Mouse (Mus musculus) stomach, embryonic 14.5 days (tissue): ENCODE results near the gene Sgtb. TPM values are rescaled to one million over a fixed set of nuclear protein-coding genes. Genes with fewer than 3 reads are reported as not detected.

Experiments
- ATAC-seq: fragments of 200-750 bp; cut with Nextera tagmentation; 2 replicates; pipeline ENCODE4 v1.8.0; 2017; ENCODE audit warnings: low read depth, moderate TSS enrichment; ENCODE audit not compliant: insufficient number of reproducible peaks, insufficient read depth, low FRiP score
- H3K27ac ChIP-seq: fragments of 300-500 bp; sonication (generic); 2 replicates; pipeline ENCODE4 v1.5.1; 2014; ENCODE audit warnings: mild to moderate bottlenecking, low read length, moderate library complexity, mixed read lengths
- H3K27me3 ChIP-seq: fragments of 300-500 bp; sonication (generic); 2 replicates; pipeline ENCODE4 v1.6.1; 2014; ENCODE audit warnings: low read length, control low read depth, mixed read lengths; ENCODE audit not compliant: control insufficient read depth, insufficient read depth
- H3K36me3 ChIP-seq: fragments of 300-500 bp; sonication (generic); 2 replicates; pipeline ENCODE4 v1.6.1; 2014; ENCODE audit warnings: mild to moderate bottlenecking, control low read depth, low read length, moderate library complexity, mixed read lengths; ENCODE audit not compliant: control insufficient read depth, insufficient read depth
- H3K4me1 ChIP-seq: fragments of 300-500 bp; sonication (generic); 2 replicates; pipeline ENCODE4 v1.6.1; 2014; ENCODE audit warnings: low read length, control low read depth, mixed read lengths; ENCODE audit not compliant: control insufficient read depth, insufficient read depth
- H3K4me2 ChIP-seq: fragments of 300-500 bp; sonication (generic); replicated peaks from 2 replicates; pipeline ENCODE4 v1.6.1; 2014; ENCODE audit warnings: low read depth, low read length, control low read depth
- H3K4me3 ChIP-seq: fragments of 300-500 bp; sonication (generic); 2 replicates; pipeline ENCODE4 v1.5.1; 2014; ENCODE audit warnings: low read depth, low read length, control low read depth
- H3K9ac ChIP-seq: fragments of 300-500 bp; sonication (generic); replicated peaks from 2 replicates; pipeline ENCODE4 v1.6.1; 2014; ENCODE audit warnings: low read depth, mild to moderate bottlenecking, control low read depth, low read length, moderate library complexity, mixed read lengths
- H3K9me3 ChIP-seq: fragments of 300-500 bp; sonication (generic); 2 replicates; pipeline ENCODE4 v1.6.1; 2016; ENCODE audit warnings: low read depth, low read length, control low read depth; ENCODE audit not compliant: control insufficient read depth
- WGBS: fragments of 180-500 bp; shearing (Covaris S2); extraction: QIAGEN DNeasy Blood & Tissue Kit; methylation state at CpG from one replicate; pipeline ENCODE4 v1.1.7; 2014; 5-methylcytosine and 5-hydroxymethylcytosine counted together
- polyA plus RNA-seq: library from polyadenylated mRNA; unstranded; fragments of >200 nt; fragmentation: Nextera tagmentation; extraction: Ambion mirVana; gene quantifications from 2 replicates; pipeline ENCODE4 v1.2.1, GENCODE M21; 2014

Sgtb gene
- polyA plus RNA-seq, 1 experiment from 2014 or later, result 6.0 TPM

- no peak overlapping the region for H3K27ac ChIP-seq
- no peak for ATAC-seq
- H3K36me3 ChIP-seq, result no peaks in the 10 kb centered on the region
- H3K9ac ChIP-seq, result no peak overlapping the region
- no peaks in the 10 kb centered on the region for H3K27me3 ChIP-seq
- WGBS, result 58% methylated on average over 7 of the region's 7 CpGs
- H3K9me3 ChIP-seq, result no peaks in the 10 kb centered on the region
- no peak overlapping the region for H3K4me2 ChIP-seq
- H3K4me3 ChIP-seq, result no peak overlapping the region
- H3K4me1 ChIP-seq, result no peaks in the 10 kb centered on the region
Measured at GRCm38 (mm10) chr13:104095955-104096354, 13.6 kb upstream of the Sgtb start.

GRCm38 (mm10) chr13:104097190-104097589 is 12.4 kb upstream of the Sgtb start:
- no peaks in the 10 kb centered on the region for H3K36me3 ChIP-seq
- H3K9me3 ChIP-seq, result no peaks in the 10 kb centered on the region
- no peak overlapping the region for H3K4me2 ChIP-seq
- no peaks in the 10 kb centered on the region for H3K4me1 ChIP-seq
- no peaks in the 10 kb centered on the region for H3K27me3 ChIP-seq
- ATAC-seq, result no peak
- no peak overlapping the region for H3K27ac ChIP-seq
- 93% methylated on average over 7 of the region's 7 CpGs for WGBS
- no peak overlapping the region for H3K4me3 ChIP-seq
- H3K9ac ChIP-seq, result no peak overlapping the region

- Histone ChIP-seq H3K4me2 (no peak overlapping the region), H3K36me3 (no peaks in the 10 kb centered on the region), H3K27ac (no peak overlapping the region), H3K4me1 (no peaks in the 10 kb centered on the region), H3K27me3 (no peaks in the 10 kb centered on the region), H3K9ac (no peak overlapping the region), H3K9me3 (no peaks in the 10 kb centered on the region; the same call in 1 of the 2 replicates), H3K4me3 (no peak overlapping the region)
- ATAC-seq, result no peak
- 85% methylated on average over 4 of the region's 4 CpGs for WGBS
Measured at GRCm38 (mm10) chr13:104100416-104100815, 9.1 kb upstream of the Sgtb start.

GRCm38 (mm10) chr13:104101606-104102235 is 7.8 kb upstream of the Sgtb start:
- no peaks in the 10 kb centered on the region; the same call in 1 of the 2 replicates for H3K9me3 ChIP-seq
- H3K9ac ChIP-seq, result no peak overlapping the region
- no peaks in the 10 kb centered on the region for H3K27me3 ChIP-seq
- 81% methylated on average over 5 of the region's 5 CpGs for WGBS
- no peak for ATAC-seq
- no peaks in the 10 kb centered on the region for H3K4me1 ChIP-seq
- no peak overlapping the region for H3K27ac ChIP-seq
- no peak overlapping the region for H3K4me2 ChIP-seq
- no peaks in the 10 kb centered on the region for H3K36me3 ChIP-seq
- no peak overlapping the region for H3K4me3 ChIP-seq

GRCm38 (mm10) chr13:104108651-104109287 is 772 bp upstream of the Sgtb start:
- WGBS, result 1% methylated on average over 24 of the region's 24 CpGs
- Histone ChIP-seq H3K9me3 (no peaks in the 10 kb centered on the region; the same call in 1 of the 2 replicates), H3K27me3 (no peaks in the 10 kb centered on the region), H3K4me2 (peak overlapping the region; percentile 78), H3K4me3 (peak overlapping the region; percentile 79), H3K27ac (peak overlapping the region; percentile 21; the same call in 1 of the 2 replicates), H3K9ac (peak overlapping the region; percentile 64), H3K36me3 (no peaks in the 10 kb centered on the region; the same call in 1 of the 2 replicates), H3K4me1 (no peaks in the 10 kb centered on the region)
- ATAC-seq, result no peak

- Histone ChIP-seq H3K4me1 (no peaks in the 10 kb centered on the region), H3K36me3 (no peaks in the 10 kb centered on the region; the same call in 1 of the 2 replicates), H3K9ac (peak overlapping the region; percentile 38), H3K9me3 (no peaks in the 10 kb centered on the region), H3K4me2 (peak overlapping the region; percentile 78), H3K27ac (peak overlapping the region; percentile 61; the same call in 1 of the 2 replicates), H3K27me3 (no peaks in the 10 kb centered on the region), H3K4me3 (peak overlapping the region; percentile 79)
- under 1% methylated on average over 38 of the region's 38 CpGs for WGBS
- ATAC-seq, result peak; percentile 71; the same call in 1 of the 2 replicates
Measured at GRCm38 (mm10) chr13:104109816-104110521, 428 bp downstream of the Sgtb start.

- WGBS, result 42% methylated on average over 7 of the region's 7 CpGs
Measured at GRCm38 (mm10) chr13:104110526-104110925, 985 bp downstream of the Sgtb start.

GRCm38 (mm10) chr13:104112266-104112900 is 2.8 kb downstream of the Sgtb start:
- WGBS, result 68% methylated on average over 12 of the region's 12 CpGs
- no peak for ATAC-seq
- H3K9me3 ChIP-seq, result no peaks in the 10 kb centered on the region

More at GRCm38 (mm10) chr13:104110526-104110925, 985 bp downstream of the Sgtb start:
- peak overlapping the region; percentile 78 for H3K4me2 ChIP-seq
- H3K4me3 ChIP-seq, result peak overlapping the region; percentile 79
- no peaks in the 10 kb centered on the region for H3K4me1 ChIP-seq
- H3K9me3 ChIP-seq, result no peaks in the 10 kb centered on the region
- H3K9ac ChIP-seq, result no peak overlapping the region
- H3K27ac ChIP-seq, result no peak overlapping the region
- H3K36me3 ChIP-seq, result no peaks in the 10 kb centered on the region; the same call in 1 of the 2 replicates
- no peaks in the 10 kb centered on the region for H3K27me3 ChIP-seq
- no peak for ATAC-seq

More at GRCm38 (mm10) chr13:104112266-104112900, 2.8 kb downstream of the Sgtb start:
- H3K27ac ChIP-seq, result no peak overlapping the region
- no peaks in the 10 kb centered on the region; the same call in 1 of the 2 replicates for H3K36me3 ChIP-seq
- H3K9ac ChIP-seq, result no peak overlapping the region
- no peak overlapping the region for H3K4me2 ChIP-seq
- no peaks in the 10 kb centered on the region for H3K4me1 ChIP-seq
- H3K27me3 ChIP-seq, result no peaks in the 10 kb centered on the region
- no peak overlapping the region for H3K4me3 ChIP-seq
